Mouse (Mus musculus) brain, embryonic 14.5 days (tissue): Measurements from ENCODE around the gene Gak. TPM values are rescaled to one million over a fixed set of nuclear protein-coding genes. Genes with fewer than 3 reads are reported as not detected.
A peak's percentile ranks its signal among the peaks of the same experiment; 100 is the strongest.

ENCODE experiments used
- DNase-seq: peaks from one replicate; pipeline ENCODE4 v3.0.0-alpha.2; 2011; ENCODE audit warnings: low read depth
- CTCF ChIP-seq: fragments of 200-500 bp; IDR thresholded peaks from 2 replicates; pipeline ENCODE4 v1.5.1; 2012; ENCODE audit warnings: inconsistent platforms, mild to moderate bottlenecking, moderate library complexity, borderline replicate concordance; ENCODE audit not compliant: insufficient read depth, insufficient read length; ENCODE audit errors: extremely low read depth
- POLR2A ChIP-seq: fragments of 200-500 bp; IDR thresholded peaks from 2 replicates; pipeline ENCODE4 v1.6.1; 2012; ENCODE audit warnings: mild to moderate bottlenecking, inconsistent platforms, borderline replicate concordance; ENCODE audit not compliant: poor library complexity, insufficient read depth, insufficient read length, severe bottlenecking; ENCODE audit errors: extremely low read depth
- polyA plus RNA-seq: library from polyadenylated mRNA; depleted of rRNA; stranded (reverse); fragments of >200 nt; gene quantifications from 2 replicates; pipeline ENCODE4 v1.2.3, GENCODE M21; 2012

Gene Gak
- polyA plus RNA-seq, 1 experiment: 68.3 TPM

DNA sequence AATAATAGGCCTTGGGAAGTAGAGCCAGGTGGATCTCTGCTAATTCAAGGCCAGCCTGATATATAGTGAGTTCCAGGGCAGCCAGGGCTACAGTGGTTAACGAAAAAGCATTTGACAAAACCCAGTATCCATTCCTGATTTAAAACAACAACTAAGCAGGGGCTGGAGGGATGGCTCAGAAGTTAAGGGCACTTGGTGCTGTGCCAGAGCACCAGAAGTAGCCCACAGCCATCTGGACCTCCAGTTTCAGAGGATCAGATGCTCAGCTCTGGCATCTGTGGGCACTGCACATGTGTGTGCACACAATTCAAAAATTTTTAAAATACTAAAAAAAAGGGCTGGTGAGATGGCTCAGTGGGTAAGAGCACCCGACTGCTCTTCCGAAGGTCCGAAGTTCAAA, 4.1 kb upstream of the Gak start:
- DNase-seq: no peak
- TF ChIP-seq POLR2A (no peak), CTCF (no peak)

DNA sequence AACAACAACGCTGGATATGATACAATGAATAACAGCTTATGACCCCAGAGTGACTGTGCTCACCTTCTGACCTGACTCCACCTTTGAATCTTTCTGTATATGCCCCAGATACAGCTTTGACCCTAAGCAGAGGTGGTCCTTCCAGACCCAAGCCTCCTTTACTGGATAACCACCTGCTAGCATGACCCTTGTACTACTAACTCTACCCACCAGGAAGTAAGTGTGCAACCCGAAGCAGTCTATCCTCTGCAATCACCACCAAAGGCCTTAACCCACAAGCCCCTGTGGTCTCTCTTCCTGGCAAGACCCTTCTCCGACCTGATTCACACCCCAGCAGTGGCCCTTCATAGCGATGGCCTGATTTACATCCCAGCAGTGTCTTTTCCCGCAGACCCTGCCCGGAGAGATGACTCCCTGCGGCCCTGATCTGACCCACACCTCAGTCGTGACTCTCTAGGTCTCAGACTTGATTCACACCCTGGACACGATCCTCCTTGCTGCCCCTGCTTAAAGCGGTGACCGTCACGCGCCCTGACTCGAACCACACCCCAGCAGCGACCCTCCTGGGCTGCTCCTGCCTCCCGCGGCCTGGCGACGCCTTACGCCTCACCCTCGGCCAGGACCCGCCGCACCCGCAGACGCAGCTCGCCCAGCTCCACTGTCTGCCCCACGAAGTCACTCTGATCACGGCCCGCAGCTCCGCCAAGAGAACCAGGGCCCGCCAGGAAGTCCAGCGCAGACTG, 493 bp downstream of the Gak start:
- no peak for DNase-seq
- TF ChIP-seq POLR2A (no peak), CTCF (no peak)

DNA sequence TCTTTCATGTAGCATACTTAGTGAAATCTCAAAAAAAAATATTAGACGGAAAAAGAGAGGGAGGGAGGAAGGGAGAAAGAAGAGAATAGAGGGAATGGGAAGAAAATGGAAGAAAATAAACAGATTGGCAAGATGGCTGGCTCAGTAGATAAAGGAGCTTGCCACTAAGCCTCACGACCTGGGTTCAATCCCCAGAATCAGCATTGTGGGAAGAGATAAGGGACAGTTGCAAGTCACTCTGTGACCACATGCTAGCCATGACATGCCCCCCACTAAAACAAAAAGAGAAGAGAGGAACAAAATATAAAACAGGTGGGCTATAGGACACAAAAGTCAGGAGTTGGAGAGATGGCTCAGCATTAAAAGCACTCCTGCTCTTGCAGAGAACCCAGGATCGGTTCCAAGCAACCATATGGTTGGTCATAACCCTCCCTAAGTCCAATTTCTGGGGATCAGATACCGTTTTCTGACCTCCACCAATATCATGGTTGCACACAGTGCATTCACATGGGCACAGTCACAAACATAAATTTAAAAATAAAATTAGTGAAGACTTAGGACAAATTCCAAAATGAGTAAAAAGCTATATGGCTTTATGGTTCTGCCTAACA, 3.4 kb downstream of the Gak start:
- TF ChIP-seq POLR2A: no peak
- no peak for DNase-seq

DNA sequence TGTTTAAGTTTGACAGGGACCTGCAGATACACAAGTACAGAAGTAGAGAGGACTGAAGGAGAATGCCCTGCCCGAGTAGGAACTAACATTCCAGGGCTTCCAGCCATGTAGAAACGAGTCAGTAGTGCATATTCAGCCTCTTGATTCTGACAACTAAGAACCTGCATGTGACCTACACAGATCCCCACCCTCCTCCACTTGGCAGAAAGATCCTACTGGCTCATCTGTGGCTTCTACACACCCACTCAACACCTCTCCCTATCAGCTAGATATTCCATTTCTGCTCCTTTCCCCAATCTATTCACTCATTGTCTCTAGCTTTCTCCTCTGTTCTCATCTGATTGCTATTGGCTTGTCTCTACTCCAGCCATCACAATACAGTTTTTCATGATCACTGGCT, 7.7 kb downstream of the Gak start:
- TF ChIP-seq POLR2A: no peak
- no peak for TF ChIP-seq CTCF
- DNase-seq: no peak

DNA sequence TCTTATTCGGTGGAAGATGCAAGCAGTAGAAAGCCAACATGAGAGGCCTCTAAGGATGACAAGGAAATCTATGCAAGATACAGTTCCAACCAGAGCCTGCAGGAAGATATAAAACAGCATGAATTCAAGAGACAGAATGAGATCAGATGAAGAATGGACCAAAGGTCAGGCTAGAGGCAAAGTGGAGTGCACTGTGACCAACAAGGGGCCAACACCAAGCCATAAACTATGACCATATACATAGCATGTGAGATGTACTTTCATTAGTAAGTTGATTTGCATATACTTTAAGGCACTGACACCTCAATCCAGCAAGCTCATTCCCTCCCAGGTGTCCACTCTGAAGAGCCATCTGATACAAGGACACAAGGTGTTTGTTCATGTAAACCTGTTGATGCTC, 19.1 kb downstream of the Gak start:
- no peak for TF ChIP-seq CTCF
- TF ChIP-seq POLR2A: no peak
- DNase-seq: no peak

DNA sequence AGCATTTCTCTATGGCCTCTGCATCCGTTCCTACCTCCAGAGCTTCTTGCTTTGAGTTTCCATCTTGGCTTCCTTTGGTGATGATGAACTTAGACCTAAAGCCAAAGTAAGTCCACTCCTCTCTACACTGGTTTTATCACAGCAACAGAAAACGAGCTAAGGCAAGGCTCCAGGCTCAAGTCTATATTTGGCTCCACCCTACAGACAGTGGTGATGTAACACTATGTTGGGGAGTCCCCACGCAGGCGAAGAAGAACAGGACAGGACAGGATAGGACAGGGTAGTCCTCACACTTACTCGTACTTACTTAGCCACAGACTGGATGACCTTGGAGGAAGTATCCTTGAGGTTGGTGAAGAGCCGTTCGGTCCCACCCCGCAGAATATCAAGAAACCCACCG, 27.0 kb downstream of the Gak start:
- no peak for TF ChIP-seq CTCF
- TF ChIP-seq POLR2A: no peak
- DNase-seq: no peak

DNA sequence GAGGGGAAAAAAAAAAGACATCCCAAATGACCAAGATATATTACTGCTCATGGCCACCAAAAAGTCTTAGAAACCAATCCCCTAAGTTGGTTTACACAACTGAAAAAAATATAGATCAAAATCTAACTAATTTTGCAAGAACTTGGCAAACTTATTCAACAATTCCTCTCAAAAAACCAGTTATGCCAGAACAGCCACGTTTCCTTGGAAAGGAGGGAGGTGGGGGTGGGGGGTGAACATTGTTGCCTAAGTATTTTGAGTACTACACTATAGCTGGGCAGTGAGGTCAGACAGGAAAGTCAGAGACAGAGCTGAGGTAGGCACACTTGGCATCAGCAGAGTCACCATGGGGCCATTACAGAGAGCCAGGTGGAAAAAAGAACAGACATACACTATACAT, 29.6 kb downstream of the Gak start:
- no peak for DNase-seq
- TF ChIP-seq POLR2A (no peak), CTCF (no peak)

DNA sequence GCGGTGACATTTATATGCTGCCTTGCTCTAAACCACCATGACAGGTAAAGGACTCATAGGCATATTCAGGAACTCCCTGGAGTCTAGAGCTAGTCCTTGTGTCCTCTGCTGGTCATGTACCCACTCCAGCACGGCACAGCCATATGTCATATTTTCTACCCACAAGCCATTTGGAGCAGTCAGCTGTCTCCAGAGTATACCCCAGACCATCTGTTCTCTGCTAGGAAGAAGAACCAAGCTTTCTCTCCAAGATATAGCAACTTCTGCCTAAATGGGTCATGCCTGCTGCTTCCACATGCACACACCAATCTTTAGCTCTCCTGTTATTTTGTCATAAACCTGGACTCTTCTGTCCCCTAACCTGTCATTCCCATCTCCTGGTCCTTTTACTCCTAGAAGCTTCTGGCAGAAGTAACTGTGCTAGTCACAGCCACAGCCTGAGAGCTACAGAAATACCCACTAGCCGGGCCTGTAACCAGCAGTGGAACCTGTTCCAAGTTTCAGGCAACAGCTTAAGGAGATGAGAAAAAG, 48.1 kb downstream of the Gak start:
- peak; percentile 20 for DNase-seq

DNA sequence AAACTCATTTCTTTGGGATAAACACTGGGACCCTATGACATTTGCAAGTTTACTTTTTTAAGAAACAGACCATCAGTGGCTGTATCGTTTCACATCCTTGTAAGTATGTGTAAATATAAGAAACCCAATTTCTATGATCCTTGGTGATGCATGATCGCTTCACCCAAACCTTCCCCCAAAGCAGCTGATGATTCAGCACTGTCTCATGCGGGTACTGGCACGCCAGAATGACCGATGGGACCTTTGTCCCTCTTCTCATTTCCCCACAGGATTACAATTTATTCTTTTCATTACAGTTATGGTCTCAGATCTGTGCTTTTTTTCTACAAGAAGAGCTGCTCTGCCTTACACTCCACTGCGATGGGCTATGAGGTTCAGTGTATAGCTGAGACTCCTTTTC, 56.5 kb downstream of the Gak start:
- TF ChIP-seq POLR2A: no peak
- no peak for TF ChIP-seq CTCF
- no peak for DNase-seq

More for the DNA sequence above, 48.1 kb downstream of the Gak start:
- TF ChIP-seq CTCF: no peak
- no peak for TF ChIP-seq POLR2A

DNA sequence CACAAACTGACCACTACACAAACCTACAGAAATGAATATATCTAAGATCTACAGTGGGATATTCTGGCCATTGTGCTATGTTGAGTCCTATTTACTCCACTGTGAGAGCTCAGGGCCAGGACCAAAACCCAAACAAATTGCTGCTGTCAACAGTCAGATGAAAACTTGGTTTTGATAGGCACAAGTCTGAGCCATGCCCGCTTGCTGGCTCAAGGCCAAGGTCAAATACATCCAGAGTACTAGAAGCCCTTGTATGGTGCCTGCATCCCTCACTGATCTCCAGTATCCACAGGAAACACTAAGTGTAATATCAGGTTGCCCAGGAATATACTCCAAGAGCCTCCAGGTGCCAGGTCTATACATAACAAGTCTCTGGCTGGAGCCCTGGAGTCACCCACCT, 58.6 kb downstream of the Gak start:
- TF ChIP-seq CTCF (no peak), POLR2A (no peak)
- no peak for DNase-seq

DNA sequence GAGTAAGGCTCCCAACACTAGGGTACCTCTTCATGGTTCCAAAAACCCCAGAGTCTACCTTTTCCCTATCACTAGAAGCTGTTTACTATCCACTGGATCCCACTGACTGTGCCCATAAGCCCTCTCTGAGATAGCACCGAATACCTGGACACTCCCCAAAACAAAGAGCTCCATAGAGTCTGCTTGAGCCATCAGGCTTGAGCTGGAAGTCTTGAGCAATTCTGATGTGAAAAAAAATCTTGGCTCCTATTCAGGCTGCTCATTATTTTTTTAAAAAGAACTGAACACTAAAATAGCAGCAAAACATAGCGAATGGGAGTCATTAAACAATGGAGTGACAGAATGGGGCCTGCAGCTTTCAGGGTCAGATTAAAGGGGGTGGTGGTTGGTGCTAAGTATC, 62.5 kb downstream of the Gak start:
- DNase-seq: no peak
- TF ChIP-seq CTCF: no peak

DNA sequence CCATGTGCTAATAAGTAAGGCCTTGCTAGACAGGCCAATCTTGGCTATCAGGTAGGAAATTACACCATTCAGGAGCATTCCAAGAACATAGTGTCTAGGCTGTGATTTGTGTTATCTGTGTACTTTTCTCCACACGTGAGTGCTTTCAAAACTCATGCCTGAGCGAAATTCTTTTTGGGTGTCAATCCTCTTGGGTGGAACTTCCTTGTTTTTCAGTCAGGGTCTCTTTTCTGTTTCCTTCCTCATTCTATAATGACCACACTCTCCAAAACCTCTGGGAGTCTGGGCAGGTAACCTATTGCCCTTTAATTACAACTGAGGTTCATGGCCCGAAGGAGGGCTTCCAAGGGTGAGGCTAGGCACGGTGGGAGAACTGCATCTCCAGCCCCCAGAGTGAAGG, 63.0 kb downstream of the Gak start:
- no peak for DNase-seq
- TF ChIP-seq CTCF: no peak
- TF ChIP-seq POLR2A: no peak
